Mouse (Mus musculus) embryonic fibroblast, embryonic 13.5 days (primary cell): ENCODE measurements around the gene Rps15.

ENCODE experiments used
- CTCF ChIP-seq: IDR thresholded peaks from 2 replicates; pipeline ENCODE4 v1.5.1; 2011; ENCODE audit warnings: mild to moderate bottlenecking, control low read depth, low read length, moderate library complexity, borderline replicate concordance; ENCODE audit not compliant: insufficient read depth
- POLR2A ChIP-seq: IDR thresholded peaks from 2 replicates; pipeline ENCODE4 v1.6.1; 2011; ENCODE audit warnings: low read depth, mild to moderate bottlenecking, control low read depth, low read length, moderate library complexity

DNA sequence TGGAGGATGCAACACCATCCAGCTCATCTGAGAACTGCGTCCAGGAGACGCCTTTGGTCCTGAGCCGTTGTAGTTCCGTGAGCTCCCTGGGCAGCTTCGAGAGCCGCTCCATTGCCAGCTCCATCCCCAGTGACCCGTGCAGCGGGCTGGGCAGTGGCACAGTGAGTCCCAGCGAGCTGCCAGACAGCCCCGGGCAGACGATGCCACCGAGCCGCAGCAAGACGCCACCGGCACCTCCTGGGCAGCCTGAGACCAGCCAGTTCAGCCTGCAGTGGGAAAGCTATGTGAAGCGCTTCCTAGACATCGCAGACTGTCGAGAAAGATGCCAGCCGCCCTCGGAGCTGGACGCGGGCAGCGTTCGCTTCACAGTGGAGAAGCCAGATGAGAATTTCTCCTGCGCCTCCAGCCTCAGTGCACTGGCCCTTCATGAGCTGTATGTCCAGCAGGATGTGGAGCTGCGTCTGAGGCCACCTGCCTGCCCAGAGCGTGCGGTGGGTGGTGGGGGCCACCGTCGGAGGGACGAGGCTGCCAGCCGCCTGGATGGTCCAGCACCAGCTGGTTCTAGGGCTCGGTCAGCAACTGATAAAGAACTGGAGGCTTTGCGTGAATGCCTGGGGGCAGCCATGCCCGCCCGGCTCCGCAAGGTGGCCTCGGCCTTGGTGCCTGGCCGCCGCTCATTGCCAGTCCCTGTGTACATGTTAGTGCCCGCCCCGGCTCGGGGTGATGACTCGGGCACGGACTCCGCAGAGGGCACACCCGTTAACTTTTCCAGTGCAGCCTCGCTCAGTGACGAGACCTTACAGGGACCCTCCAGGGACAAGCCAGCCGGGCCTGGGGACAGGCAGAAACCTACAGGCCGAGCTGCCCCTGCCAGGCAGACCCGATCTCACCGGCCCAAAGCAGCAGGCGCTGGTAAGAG is 20.6 kb downstream of the Rps15 start:
- TF ChIP-seq POLR2A (no peak), CTCF (no peak)
